Mouse (Mus musculus) lung, embryonic 15.5 days (tissue): ENCODE data around the gene Pcca. TPM values are rescaled to one million over a fixed set of nuclear protein-coding genes. Genes with fewer than 3 reads are reported as not detected.

Experiments used
- ATAC-seq: fragments of 200-750 bp; cut with Nextera tagmentation; 2 replicates; pipeline ENCODE4 v1.8.0; 2017; ENCODE audit warnings: moderate number of reproducible peaks, borderline replicate concordance; ENCODE audit not compliant: low FRiP score, low TSS enrichment; ENCODE audit errors: extremely low read depth
- H3K27ac ChIP-seq: fragments of 300-500 bp; sonication (generic); 2 replicates; pipeline ENCODE4 v1.5.1; 2015; ENCODE audit warnings: moderate library complexity, mild to moderate bottlenecking, inconsistent platforms
- H3K27me3 ChIP-seq: fragments of 300-500 bp; sonication (generic); 2 replicates; pipeline ENCODE4 v1.6.1; 2015; ENCODE audit warnings: inconsistent platforms
- H3K36me3 ChIP-seq: fragments of 300-500 bp; sonication (generic); 2 replicates; pipeline ENCODE4 v1.6.1; 2015; ENCODE audit warnings: inconsistent platforms
- H3K4me1 ChIP-seq: fragments of 300-500 bp; sonication (generic); 2 replicates; pipeline ENCODE4 v1.6.1; 2015; ENCODE audit warnings: inconsistent platforms
- H3K4me2 ChIP-seq: fragments of 300-500 bp; sonication (generic); 2 replicates; pipeline ENCODE4 v1.6.1; 2015; ENCODE audit warnings: inconsistent platforms, mild to moderate bottlenecking, moderate library complexity
- H3K4me3 ChIP-seq: fragments of 300-500 bp; sonication (generic); 2 replicates; pipeline ENCODE4 v1.5.1; 2015; ENCODE audit warnings: mild to moderate bottlenecking, inconsistent platforms
- H3K9ac ChIP-seq: fragments of 300-500 bp; sonication (generic); 2 replicates; pipeline ENCODE4 v1.6.1; 2015; ENCODE audit warnings: inconsistent platforms
- H3K9me3 ChIP-seq: fragments of 300-500 bp; sonication (generic); 2 replicates; pipeline ENCODE4 v1.6.1; 2016; ENCODE audit warnings: inconsistent platforms
- WGBS: fragments of 180-500 bp; shearing (Covaris S2); methylation state at CpG from one replicate; pipeline ENCODE4 v1.1.7; 2015; 5-methylcytosine and 5-hydroxymethylcytosine counted together
- polyA plus RNA-seq: library from polyadenylated mRNA; unstranded; fragments of >200 nt; fragmentation: Nextera tagmentation; extraction: Ambion mirVana; gene quantifications from 2 replicates; pipeline ENCODE4 v1.2.1, GENCODE M21; 2015

The Pcca gene
- polyA plus RNA-seq, 1 experiment from 2014 or later, result 19.8 TPM

DNA sequence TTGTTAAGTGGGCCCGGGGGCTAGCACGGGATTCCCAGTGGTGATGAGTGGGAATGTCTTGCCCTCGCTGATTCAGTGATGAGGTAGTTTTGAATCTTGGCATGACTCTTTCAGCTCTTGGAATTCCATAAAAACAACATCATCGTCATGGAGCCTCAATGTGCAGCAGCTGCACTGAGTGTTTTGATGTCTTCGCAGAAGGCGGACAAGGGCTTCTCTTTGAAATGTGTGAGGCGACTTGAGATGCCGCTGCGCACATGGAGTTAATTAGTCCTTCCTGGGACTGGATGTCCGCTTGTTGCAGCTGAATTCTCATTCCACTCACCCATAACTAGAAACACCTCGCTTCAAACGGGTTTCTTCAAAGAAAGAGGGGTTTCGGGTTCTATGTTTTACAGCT is 221.4 kb downstream of the Pcca start:
- WGBS, result 39% methylated on average over 13 of the region's 13 CpGs
- peak; percentile 55; the same call in 1 of the 2 replicates for ATAC-seq
- no peaks in the 10 kb centered on the region for H3K36me3 ChIP-seq

GRCm38 (mm10) chr14:122756671-122757070 is 222.5 kb downstream of the Pcca start:
- no peak for ATAC-seq
- H3K9ac ChIP-seq, result no peak overlapping the region
- H3K27ac ChIP-seq, result no peak overlapping the region
- no peak overlapping the region for H3K4me2 ChIP-seq
- no peaks in the 10 kb centered on the region for H3K27me3 ChIP-seq
- H3K4me1 ChIP-seq, result peaks cover 3% of the 10 kb centered on the region; the same call in 1 of the 2 replicates
- 87% methylated on average over 1 of the region's 1 CpGs for whole genome bisulfite sequencing
- no peaks in the 10 kb centered on the region for H3K9me3 ChIP-seq
- H3K4me3 ChIP-seq, result no peak overlapping the region
- H3K36me3 ChIP-seq, result no peaks in the 10 kb centered on the region

More for the DNA sequence above, 221.4 kb downstream of the Pcca start:
- Histone ChIP-seq H3K9ac (no peak overlapping the region), H3K4me2 (no peak overlapping the region), H3K27ac (no peak overlapping the region), H3K4me1 (peaks cover 3% of the 10 kb centered on the region; the same call in 1 of the 2 replicates), H3K9me3 (0 out of 2 replicates have a peak, but pooled peaks cover 3% of the 10 kb centered on the region), H3K27me3 (no peaks in the 10 kb centered on the region), H3K4me3 (no peak overlapping the region)

- Histone ChIP-seq H3K4me2 (no peak overlapping the region), H3K27me3 (no peaks in the 10 kb centered on the region), H3K27ac (no peak overlapping the region), H3K4me3 (no peak overlapping the region), H3K4me1 (peaks cover 3% of the 10 kb centered on the region; the same call in 1 of the 2 replicates), H3K36me3 (no peaks in the 10 kb centered on the region), H3K9ac (no peak overlapping the region), H3K9me3 (no peaks in the 10 kb centered on the region)
- ATAC-seq, result no peak
- 38% methylated on average over 3 of the region's 3 CpGs for WGBS
These were observed 225.8 kb downstream of the Pcca start for GRCm38 (mm10) chr14:122759890-122760289.

DNA sequence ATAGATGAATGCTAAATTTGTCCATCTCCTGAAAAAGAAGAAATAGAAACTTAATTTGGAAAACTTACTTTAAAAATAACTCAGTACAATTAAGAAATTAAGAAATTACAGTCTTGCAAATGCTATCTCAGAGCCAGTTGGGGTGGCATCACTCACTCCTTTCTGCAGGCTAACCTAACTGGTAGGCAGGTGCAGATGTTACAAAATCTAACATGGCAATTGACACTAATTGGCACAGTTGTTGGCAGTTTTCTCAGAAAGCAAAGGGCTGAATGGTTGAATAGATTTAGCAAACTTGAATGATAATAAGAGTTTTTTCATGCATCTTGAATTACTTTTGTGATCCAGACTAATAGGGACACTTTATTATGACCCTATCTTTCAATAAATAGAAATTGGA is 226.7 kb downstream of the Pcca start:
- Histone ChIP-seq H3K27ac (no peak overlapping the region), H3K4me3 (no peak overlapping the region), H3K9ac (no peak overlapping the region), H3K4me2 (no peak overlapping the region), H3K4me1 (no peaks in the 10 kb centered on the region), H3K27me3 (no peaks in the 10 kb centered on the region), H3K9me3 (no peaks in the 10 kb centered on the region), H3K36me3 (no peaks in the 10 kb centered on the region)
- no peak for ATAC-seq

GRCm38 (mm10) chr14:122762603-122763002 is 228.5 kb downstream of the Pcca start:
- Histone ChIP-seq H3K27ac (no peak overlapping the region), H3K4me2 (no peak overlapping the region), H3K9me3 (no peaks in the 10 kb centered on the region), H3K9ac (no peak overlapping the region), H3K4me3 (no peak overlapping the region), H3K36me3 (no peaks in the 10 kb centered on the region), H3K27me3 (no peaks in the 10 kb centered on the region), H3K4me1 (no peaks in the 10 kb centered on the region)
- ATAC-seq, result no peak

DNA sequence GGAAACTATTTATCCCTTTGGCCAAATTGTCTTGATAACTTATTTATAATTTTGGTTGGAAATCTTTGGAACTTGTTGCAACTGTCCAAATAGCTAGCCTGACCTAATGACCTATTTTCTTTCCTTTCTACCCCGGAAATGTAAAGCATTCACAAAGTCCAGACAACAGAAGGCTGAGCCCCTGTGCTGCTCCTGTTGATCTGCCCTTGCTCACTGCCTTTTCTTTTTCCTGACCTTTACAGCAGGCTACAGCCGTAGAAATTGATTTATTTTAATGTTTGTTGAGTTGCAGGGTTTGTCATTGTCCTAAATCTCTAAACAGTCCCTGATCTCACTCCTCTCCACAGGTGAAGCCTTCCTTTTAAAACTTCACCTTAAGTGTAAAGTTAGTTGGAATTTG is 231.8 kb downstream of the Pcca start:
- Histone ChIP-seq H3K27ac (no peak overlapping the region), H3K4me2 (no peak overlapping the region), H3K27me3 (no peaks in the 10 kb centered on the region), H3K9me3 (no peaks in the 10 kb centered on the region), H3K9ac (no peak overlapping the region), H3K4me3 (no peak overlapping the region), H3K36me3 (no peaks in the 10 kb centered on the region), H3K4me1 (no peaks in the 10 kb centered on the region)
- ATAC-seq, result no peak
- WGBS, result 61% methylated on average over 2 of the region's 2 CpGs

DNA sequence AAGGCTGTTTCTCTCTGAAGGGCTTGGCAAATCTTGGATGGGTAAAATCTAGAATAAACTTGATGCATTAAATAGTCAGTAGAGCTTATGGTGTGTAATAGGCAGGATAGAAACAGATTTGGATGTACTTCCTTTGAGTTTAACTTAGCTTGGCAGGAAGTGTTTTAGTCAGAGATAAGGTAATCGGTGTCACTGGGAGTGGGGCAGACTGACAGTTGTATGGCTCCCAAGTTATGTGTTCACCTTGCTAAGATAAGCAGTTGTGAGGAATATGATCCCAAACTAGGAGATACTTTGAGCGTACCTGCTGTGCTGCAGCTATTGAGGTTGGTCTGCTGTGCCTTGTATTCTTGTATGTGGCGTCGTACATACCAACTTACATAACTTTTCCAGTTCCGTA is 232.3 kb downstream of the Pcca start:
- H3K36me3 ChIP-seq, result no peaks in the 10 kb centered on the region
- no peaks in the 10 kb centered on the region for H3K9me3 ChIP-seq
- H3K4me2 ChIP-seq, result no peak overlapping the region
- no peak overlapping the region for H3K4me3 ChIP-seq
- WGBS, result 87% methylated on average over 5 of the region's 5 CpGs
- no peak overlapping the region for H3K27ac ChIP-seq
- H3K4me1 ChIP-seq, result no peaks in the 10 kb centered on the region
- no peaks in the 10 kb centered on the region for H3K27me3 ChIP-seq
- H3K9ac ChIP-seq, result no peak overlapping the region
- no peak for ATAC-seq

- ATAC-seq, result no peak
- no peaks in the 10 kb centered on the region for H3K9me3 ChIP-seq
- no peaks in the 10 kb centered on the region for H3K36me3 ChIP-seq
- H3K4me3 ChIP-seq, result no peak overlapping the region
- no peaks in the 10 kb centered on the region for H3K27me3 ChIP-seq
- H3K4me2 ChIP-seq, result no peak overlapping the region
- no peaks in the 10 kb centered on the region for H3K4me1 ChIP-seq
- WGBS, result 73% methylated on average over 4 of the region's 4 CpGs
- no peak overlapping the region for H3K27ac ChIP-seq
- H3K9ac ChIP-seq, result no peak overlapping the region
These were observed 250.6 kb downstream of the Pcca start for GRCm38 (mm10) chr14:122784701-122785100.

DNA sequence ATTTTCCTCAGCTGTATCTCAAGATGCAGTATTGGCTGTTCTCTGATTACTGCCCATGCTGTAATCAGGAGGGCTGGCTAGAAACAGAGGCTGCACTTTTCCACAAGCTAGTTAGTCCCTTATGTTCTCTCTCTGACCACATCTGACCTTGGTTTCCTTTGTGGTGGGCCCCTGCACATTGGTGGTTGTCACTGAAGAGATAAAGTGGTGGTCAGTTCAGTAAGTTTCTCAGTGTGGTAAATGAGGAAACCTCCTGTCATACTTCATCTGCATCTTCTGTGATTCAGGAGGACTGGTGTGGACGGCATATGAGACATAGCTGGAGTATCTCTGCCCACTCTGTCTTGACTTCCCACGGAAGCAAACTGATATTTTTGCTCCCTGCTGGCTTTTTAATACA is 254.1 kb downstream of the Pcca start:
- 74% methylated on average over 2 of the region's 2 CpGs for WGBS
- H3K4me3 ChIP-seq, result no peak overlapping the region
- no peaks in the 10 kb centered on the region for H3K4me1 ChIP-seq
- no peaks in the 10 kb centered on the region for H3K9me3 ChIP-seq
- H3K27ac ChIP-seq, result no peak overlapping the region
- no peaks in the 10 kb centered on the region for H3K36me3 ChIP-seq
- no peaks in the 10 kb centered on the region for H3K27me3 ChIP-seq
- no peak for ATAC-seq
- H3K9ac ChIP-seq, result no peak overlapping the region
- H3K4me2 ChIP-seq, result no peak overlapping the region

DNA sequence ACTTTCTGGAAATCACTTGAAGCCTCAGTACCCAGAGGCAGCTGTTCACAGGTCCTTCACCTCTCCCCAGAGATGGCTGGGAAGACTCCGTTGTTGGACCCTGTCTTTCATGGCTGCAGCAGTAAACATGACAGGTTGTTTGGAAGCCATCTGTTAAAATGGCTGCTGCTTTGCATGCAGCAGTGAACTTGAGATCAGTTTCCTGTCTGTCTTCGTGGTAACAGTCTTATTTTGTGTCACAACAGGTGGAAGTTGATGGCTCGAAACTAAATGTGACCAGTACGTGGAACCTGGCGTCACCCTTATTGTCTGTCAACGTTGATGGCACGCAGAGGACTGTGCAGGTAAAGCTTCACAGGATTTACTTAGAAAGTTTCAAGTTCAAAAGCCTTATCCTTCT is 256.0 kb downstream of the Pcca start:
- Histone ChIP-seq H3K9me3 (no peaks in the 10 kb centered on the region), H3K4me3 (no peak overlapping the region), H3K27me3 (no peaks in the 10 kb centered on the region), H3K27ac (no peak overlapping the region), H3K9ac (no peak overlapping the region), H3K4me2 (no peak overlapping the region), H3K4me1 (no peaks in the 10 kb centered on the region), H3K36me3 (no peaks in the 10 kb centered on the region)
- WGBS, result 75% methylated on average over 7 of the region's 7 CpGs
- no peak for ATAC-seq

DNA sequence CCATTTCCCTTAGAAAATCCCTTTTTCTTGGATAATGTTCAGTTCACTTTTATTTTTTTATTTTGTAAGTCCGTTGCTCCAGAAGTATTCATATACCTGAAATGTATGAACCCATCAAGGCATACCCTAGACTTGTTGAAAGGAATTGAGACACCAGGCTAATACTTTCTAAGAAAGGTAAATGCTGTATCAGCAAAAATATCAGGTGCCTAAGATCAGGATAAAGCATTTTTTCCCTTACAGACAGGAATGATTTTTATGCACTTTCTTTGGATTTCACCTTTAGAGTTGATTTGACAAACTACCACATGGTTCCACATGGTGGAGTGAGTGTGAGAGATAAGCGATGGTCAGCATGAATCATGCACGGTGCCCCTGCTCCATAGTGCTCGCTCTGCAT is 259.2 kb downstream of the Pcca start:
- Histone ChIP-seq H3K4me3 (no peak overlapping the region), H3K9me3 (no peaks in the 10 kb centered on the region), H3K36me3 (no peaks in the 10 kb centered on the region), H3K4me2 (no peak overlapping the region), H3K9ac (no peak overlapping the region), H3K27me3 (no peaks in the 10 kb centered on the region), H3K27ac (no peak overlapping the region), H3K4me1 (no peaks in the 10 kb centered on the region)
- ATAC-seq, result no peak
- WGBS, result 83% methylated on average over 4 of the region's 4 CpGs

DNA sequence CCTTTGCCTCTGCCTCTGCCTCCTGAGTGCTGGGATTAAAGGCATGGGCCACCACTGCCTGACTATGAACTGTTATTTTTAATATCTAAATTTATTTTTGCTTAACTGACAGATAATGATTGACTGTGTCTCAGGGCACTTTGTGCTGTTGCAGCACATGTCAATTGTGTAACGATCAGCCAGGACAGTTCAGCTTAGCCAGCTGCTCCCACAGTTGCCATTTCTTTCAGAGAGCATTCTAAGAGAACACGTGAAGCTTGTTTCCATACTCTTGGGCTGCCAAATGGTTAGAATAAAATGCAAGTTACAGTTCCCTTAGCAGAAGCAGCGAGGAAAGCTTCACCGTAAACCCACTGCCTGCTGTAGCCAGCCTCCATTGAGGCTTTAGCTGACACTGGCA is 266.2 kb downstream of the Pcca start:
- Histone ChIP-seq H3K4me2 (no peak overlapping the region), H3K27me3 (no peaks in the 10 kb centered on the region), H3K9me3 (no peaks in the 10 kb centered on the region), H3K36me3 (no peaks in the 10 kb centered on the region), H3K27ac (no peak overlapping the region), H3K9ac (no peak overlapping the region), H3K4me1 (no peaks in the 10 kb centered on the region), H3K4me3 (no peak overlapping the region)
- WGBS, result 77% methylated on average over 4 of the region's 4 CpGs
- ATAC-seq, result no peak

DNA sequence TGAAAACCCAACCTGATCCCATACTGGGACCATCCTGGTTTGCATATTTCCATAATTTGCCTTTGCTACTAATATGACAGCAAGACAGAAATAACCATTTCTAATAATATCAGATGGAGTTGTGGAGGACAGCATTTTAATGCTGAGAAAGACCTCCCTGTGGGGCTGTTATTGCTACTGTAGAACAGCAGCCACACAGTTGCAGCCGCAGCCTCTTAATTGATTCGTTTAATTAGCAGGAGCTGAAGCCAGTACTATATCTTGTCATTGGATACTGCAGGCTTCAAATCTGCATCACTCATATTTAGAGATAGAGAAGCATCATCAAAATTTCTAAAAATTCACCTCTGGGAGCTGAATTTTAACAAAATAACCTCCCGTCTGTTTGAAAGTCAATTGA is 286.9 kb downstream of the Pcca start:
- Histone ChIP-seq H3K36me3 (no peaks in the 10 kb centered on the region), H3K9ac (no peak overlapping the region), H3K27me3 (no peaks in the 10 kb centered on the region), H3K27ac (no peak overlapping the region), H3K9me3 (no peaks in the 10 kb centered on the region), H3K4me3 (no peak overlapping the region), H3K4me1 (no peaks in the 10 kb centered on the region), H3K4me2 (no peak overlapping the region)
- ATAC-seq, result no peak
- 88% methylated on average over 3 of the region's 3 CpGs for WGBS
